Mouse (Mus musculus): Measurements from ENCODE around the gene Vezf1. TPM values are rescaled to one million over a fixed set of nuclear protein-coding genes. Genes with fewer than 3 reads are reported as not detected.

Vezf1 gene
- polyA plus RNA-seq, 1 experiment = 14.2 TPM

- TF ChIP-seq CTCF (IDR thresholded peaks at IDR 0.05; ENCODE audit: extremely low read depth, insufficient read depth, insufficient read length, insufficient replicate concordance) (no peak), POLR2A (IDR thresholded peaks at IDR 0.05; ENCODE audit: low read depth, low read length) (no peak)
- peaks cover 12% of the 10 kb centered on the region; the same call in 1 of the 2 replicates for H3K4me1 ChIP-seq (ENCODE audit: control insufficient read depth, insufficient read depth, insufficient read length)
- no peaks in the 10 kb centered on the region for H3K27me3 ChIP-seq (ENCODE audit: control insufficient read depth, insufficient read depth, low read length)
- 96% methylated on average over 10 of the region's 10 CpGs for WGBS
- H3K27ac ChIP-seq (ENCODE audit: insufficient read depth, low read length) = no peak overlapping the region
- H3K4me3 ChIP-seq (ENCODE audit: extremely low read depth, insufficient read depth, insufficient read length) = no peak overlapping the region
- no peaks in the 10 kb centered on the region for H3K36me3 ChIP-seq (ENCODE audit: control insufficient read depth, insufficient read depth, low read length)
- no peak for DNase-seq (ENCODE audit: low read depth in 1 of 2, low spot score in 2 of 2)
These were observed 61.9 kb downstream of the Vezf1 start for GRCm38 (mm10) chr11:88129935-88130334.

GRCm38 (mm10) chr11:88131847-88132246 is 63.8 kb downstream of the Vezf1 start:
- Histone ChIP-seq H3K27me3 (ENCODE audit: control insufficient read depth, insufficient read depth, low read length) (no peaks in the 10 kb centered on the region), H3K4me3 (ENCODE audit: extremely low read depth, insufficient read depth, insufficient read length) (no peak overlapping the region), H3K36me3 (ENCODE audit: control insufficient read depth, insufficient read depth, low read length) (no peaks in the 10 kb centered on the region), H3K27ac (ENCODE audit: insufficient read depth, low read length) (peak overlapping the region; percentile 26; the same call in 1 of the 2 replicates), H3K4me1 (ENCODE audit: control insufficient read depth, insufficient read depth, insufficient read length) (peaks cover 12% of the 10 kb centered on the region; the same call in 1 of the 2 replicates)
- no peak for TF ChIP-seq POLR2A (IDR thresholded peaks at IDR 0.05; ENCODE audit: low read depth, low read length)
- no peak for TF ChIP-seq CTCF (IDR thresholded peaks at IDR 0.05; ENCODE audit: extremely low read depth, insufficient read depth, insufficient read length, insufficient replicate concordance)
- 3% methylated on average over 8 of the region's 8 CpGs for WGBS
- no peak for DNase-seq (ENCODE audit: low read depth in 1 of 2, low spot score in 2 of 2)

Other genes starting within 250 kb of the Vezf1 start
- 0.02 and 0.09 TPM in 2 replicates for gene Lpo, start 240.0 kb upstream of the Vezf1 start, polyA plus RNA-seq (2012; rRNA removed)
- 12.6 and 13.3 TPM in 2 replicates for gene Mks1, start 215.1 kb upstream of the Vezf1 start, polyA plus RNA-seq (2012; rRNA removed)
- gene Epx, start 192.7 kb upstream of the Vezf1 start, polyA plus RNA-seq (2012; rRNA removed) = 2.5 and 12.7 TPM in 2 replicates
- gene Olfr462, start 176.0 kb upstream of the Vezf1 start, polyA plus RNA-seq (2012; rRNA removed) = not detected in 2 replicates
- gene Olfr463, start 170.9 kb upstream of the Vezf1 start, polyA plus RNA-seq (2012; rRNA removed) = not detected in 2 replicates
- gene Olfr464, start 147.3 kb upstream of the Vezf1 start, polyA plus RNA-seq (2012; rRNA removed) = not detected in 2 replicates
- gene Dynll2, start 80.7 kb upstream of the Vezf1 start, polyA plus RNA-seq (2012; rRNA removed) = 28.6 and 33.8 TPM in 2 replicates
- gene Srsf1, start 20.9 kb upstream of the Vezf1 start, polyA plus RNA-seq (2012; rRNA removed) = 106 and 133 TPM in 2 replicates
- gene Cuedc1, start 29.8 kb downstream of the Vezf1 start, polyA plus RNA-seq (2012; rRNA removed) = 10.7 and 12.1 TPM in 2 replicates
- 23.1 and 30.0 TPM in 2 replicates for gene Mrps23, start 136.1 kb downstream of the Vezf1 start, polyA plus RNA-seq (2012; rRNA removed)
- gene Ccdc182, start 225.8 kb downstream of the Vezf1 start, polyA plus RNA-seq (2012; rRNA removed) = not detected in 2 replicates